Mouse (Mus musculus) MN1 (cell line): ENCODE measurements around the gene Tmem150a.

Experiments
- DNase-seq: peaks from one replicate; pipeline ENCODE4 v3.0.0-alpha.2; 2016; ENCODE audit warnings: low spot score

Tmem150a gene

GRCm38 (mm10) chr6:72405356-72405755 is 50.1 kb downstream of the Tmem150a start:
- DNase-seq: no peak

GRCm38 (mm10) chr6:72407119-72407518 is 51.9 kb downstream of the Tmem150a start:
- DNase-seq: peak; percentile 93
